Mouse (Mus musculus) thymus, postnatal 36 days (tissue): Measurements from ENCODE around the gene A730049H05Rik.

Source experiments
- DNase-seq, 2 experiments: peaks; one replicate each; pipeline ENCODE4 v3.0.0; 2022; ENCODE audit warnings: mixed read lengths in 2 of 2

Gene A730049H05Rik

DNA sequence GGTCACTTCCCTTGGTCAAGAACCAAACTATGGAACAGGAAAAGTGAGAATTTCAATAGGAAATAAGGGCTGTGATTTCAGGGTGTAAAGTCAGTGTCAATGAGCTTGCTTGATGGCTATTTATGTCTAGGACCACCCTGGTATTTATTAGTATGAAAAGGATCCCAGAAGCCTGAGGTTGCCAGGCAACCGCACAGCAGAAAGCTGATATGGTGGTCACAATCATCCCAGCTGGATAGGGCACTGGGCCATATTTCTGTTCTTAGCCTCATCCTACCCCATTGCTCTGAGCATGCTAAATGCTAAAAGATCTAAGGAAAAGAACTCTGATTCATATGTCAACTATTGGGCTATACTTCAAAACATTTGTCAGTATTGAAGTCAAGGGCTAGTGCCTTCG is 14.8 kb downstream of the A730049H05Rik start:
- no peak for DNase-seq

GRCm38 (mm10) chr6:92842000-92842399 is 25.7 kb downstream of the A730049H05Rik start:
- DNase-seq: no peak

GRCm38 (mm10) chr6:92843474-92843873 is 27.2 kb downstream of the A730049H05Rik start:
- DNase-seq: no peak

- no peak for DNase-seq
Measured at GRCm38 (mm10) chr6:92845898-92846297, 29.6 kb downstream of the A730049H05Rik start.

DNA sequence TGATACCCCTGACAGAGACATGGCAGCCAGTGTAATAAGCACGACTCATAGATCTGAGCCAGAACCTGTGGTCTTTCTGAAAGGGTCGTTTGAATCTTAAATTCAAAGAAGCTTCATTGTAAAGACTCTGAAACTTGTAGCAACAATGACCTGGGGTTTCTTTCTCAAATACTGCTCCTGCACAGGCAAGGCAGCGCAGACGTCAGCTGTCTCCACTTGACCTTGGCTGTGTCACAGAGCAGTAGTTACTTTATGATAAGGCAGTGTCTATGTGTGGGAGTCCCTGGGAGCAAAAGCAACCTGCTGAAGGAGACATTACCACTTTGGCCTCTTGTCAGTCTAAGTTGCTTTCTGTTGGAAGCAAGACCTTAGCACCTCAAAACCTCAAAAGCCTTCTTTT is 30.3 kb downstream of the A730049H05Rik start:
- no peak for DNase-seq

DNA sequence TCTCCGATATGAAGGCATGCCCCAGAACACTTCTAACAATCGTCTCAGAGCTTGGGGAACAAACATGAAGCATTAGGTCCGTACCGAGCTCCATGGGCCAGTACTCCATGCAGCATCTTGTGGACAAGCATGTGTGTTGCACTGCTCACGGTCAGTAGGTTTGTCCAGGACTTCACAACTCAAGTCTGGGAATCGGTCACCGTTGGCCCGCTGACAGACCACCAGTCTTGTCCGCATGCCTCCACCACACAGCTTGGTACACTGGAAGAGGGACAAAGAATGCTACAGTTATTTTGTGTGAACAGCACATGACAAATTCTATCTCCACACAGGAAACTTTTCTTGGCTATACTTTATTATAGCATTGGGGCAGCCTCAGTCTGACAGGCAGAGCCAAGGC is 32.9 kb downstream of the A730049H05Rik start:
- no peak for DNase-seq

GRCm38 (mm10) chr6:92850250-92850649 is 34.0 kb downstream of the A730049H05Rik start:
- no peak for DNase-seq

DNA sequence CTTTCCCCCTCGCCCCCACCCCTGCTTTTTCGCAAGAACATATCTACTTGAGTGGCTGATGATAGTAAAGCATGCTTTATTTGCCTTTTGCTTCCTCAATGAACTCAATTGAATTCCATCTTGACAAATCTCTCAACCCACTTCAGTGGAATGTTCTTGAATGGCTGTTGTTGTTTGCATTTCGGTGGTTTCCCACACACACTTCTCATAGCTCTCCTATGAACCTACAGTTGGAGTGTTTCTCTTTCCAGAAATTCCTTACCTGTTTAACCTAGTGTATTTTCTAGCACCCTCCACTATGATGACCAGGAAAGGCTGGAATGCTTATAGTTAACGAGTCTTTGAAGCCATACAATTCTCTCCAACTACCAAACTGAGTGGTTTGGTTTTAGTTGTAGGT is 38.6 kb downstream of the A730049H05Rik start:
- DNase-seq: no peak

GRCm38 (mm10) chr6:92857761-92858160 is 41.5 kb downstream of the A730049H05Rik start:
- no peak for DNase-seq

- DNase-seq: no peak
Measured at GRCm38 (mm10) chr6:92858721-92859510, 42.6 kb downstream of the A730049H05Rik start.

GRCm38 (mm10) chr6:92860285-92860912 is 44.1 kb downstream of the A730049H05Rik start:
- no peak for DNase-seq

- no peak for DNase-seq
Measured at GRCm38 (mm10) chr6:92862599-92862998, 46.3 kb downstream of the A730049H05Rik start.

DNA sequence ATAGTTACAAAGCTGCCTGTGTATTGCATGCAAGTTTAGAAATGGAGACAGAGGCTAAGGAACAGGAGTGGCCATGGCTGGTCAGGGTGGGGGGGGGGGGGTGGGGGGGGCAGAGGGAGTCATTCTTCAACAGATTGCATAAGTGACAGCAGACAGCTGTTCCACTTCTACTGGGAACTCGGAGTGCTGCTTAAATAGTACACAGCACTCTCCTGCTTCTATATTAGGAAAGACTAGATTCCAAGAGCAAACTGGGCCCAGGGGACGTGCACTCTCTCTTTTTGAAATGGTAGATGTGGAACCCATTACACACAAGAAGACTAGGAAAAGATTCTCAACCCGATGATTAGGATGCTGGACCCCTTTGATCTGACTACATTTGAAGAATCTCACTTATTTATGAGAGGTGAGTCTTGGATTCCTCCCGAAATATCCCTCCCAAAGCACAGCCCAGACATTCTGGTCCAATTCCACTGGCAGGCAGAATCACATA is 52.9 kb downstream of the A730049H05Rik start, which contains the start of gene Gm15737:
Gm15737 (plus strand) TSS at position 269 of the 493 bp plus-strand sequence.
- no peak for DNase-seq

DNA sequence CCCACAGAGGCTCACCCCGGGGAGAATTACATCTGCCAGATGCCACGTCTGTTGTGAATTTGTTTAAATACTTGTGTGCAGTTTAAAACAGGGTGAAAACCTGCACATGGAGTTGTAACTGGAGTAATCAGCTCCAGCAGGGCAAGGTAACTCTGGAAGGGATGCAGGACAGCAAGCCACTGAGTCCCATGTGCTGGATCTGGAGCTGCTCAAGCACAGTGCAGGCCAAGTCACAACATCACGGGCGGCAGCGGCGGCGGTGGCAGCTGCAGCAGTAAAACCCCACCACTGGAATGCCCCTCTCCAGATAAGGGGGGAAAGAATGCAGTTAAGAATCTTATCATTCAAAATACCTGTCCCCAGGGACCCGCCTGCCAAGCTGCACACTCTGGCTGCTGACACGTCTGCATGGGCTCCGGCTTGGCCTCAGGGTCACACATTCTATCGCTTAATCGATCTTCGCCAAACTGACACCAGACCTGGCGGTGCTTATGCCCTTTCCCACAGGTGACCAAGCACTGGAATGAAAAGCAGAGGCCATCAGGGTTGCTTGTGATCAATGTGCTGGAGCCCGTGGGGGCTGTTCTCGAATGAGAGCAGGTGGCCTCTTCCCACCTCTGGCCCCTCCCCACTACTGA is 53.4 kb downstream of the A730049H05Rik start:
- no peak for DNase-seq

DNA sequence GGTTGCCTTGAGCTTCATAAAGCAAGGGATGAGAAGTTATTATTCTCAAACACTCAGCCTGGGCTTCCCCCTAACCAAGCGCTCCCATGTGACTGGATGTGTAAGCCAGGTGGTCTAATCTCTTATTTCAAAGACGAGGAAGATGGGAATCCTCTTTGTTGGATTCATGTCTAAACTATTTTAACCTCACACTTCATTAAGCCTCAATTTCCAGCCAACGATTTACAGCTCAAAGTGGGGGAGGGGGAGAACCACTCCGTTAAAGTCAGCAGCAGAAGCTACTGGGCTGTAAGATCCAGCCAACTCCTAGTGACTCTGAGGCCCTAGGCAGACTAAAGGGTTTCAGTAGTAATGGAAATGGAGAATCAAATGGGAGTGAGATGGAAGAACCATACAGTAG is 55.5 kb downstream of the A730049H05Rik start:
- DNase-seq: no peak

DNA sequence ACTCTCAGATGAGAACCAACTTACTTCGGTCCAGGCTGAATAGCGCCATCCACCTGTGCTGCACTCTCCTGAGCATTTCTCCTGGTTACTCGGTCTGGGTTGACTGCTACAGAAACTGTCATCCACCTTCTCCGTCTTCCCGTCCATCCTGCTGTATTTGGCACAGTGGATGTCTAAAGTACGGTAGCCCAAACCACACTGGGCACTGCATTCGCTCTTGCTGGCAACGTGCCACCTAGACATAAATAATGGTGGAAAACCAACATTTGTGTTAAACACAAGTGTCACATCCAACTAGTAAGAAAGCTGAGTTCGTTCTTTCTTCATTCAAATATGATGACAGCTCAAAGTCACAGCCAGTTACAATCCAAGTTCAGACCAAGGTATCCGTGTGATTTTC is 56.5 kb downstream of the A730049H05Rik start:
- DNase-seq: no peak

- DNase-seq: no peak
Measured at GRCm38 (mm10) chr6:92874854-92875253, 58.6 kb downstream of the A730049H05Rik start.

- DNase-seq: no peak
Measured at GRCm38 (mm10) chr6:92875340-92875739, 59.1 kb downstream of the A730049H05Rik start.

GRCm38 (mm10) chr6:92876121-92876520 is 59.8 kb downstream of the A730049H05Rik start:
- no peak for DNase-seq

DNA sequence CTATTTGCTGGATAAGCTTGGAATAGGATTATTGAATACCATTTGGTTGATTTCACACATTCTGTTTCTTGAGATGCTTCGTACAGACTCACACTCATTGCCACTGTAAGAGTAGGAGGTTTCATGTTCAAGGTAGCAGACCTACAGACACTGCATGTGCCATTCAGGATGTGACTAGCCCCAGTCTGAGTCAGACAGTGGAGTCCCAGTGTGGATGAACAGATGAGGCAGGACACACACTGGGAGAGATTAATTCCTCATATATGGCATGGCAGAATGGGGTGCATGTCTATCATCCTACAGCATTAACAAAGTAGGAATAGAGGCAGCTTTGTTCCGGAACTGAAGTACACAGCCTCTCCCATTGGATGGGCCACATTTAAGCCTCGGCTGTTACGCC is 61.0 kb downstream of the A730049H05Rik start:
- no peak for DNase-seq

- DNase-seq: no peak
Measured at GRCm38 (mm10) chr6:92878771-92879170, 62.5 kb downstream of the A730049H05Rik start.

DNA sequence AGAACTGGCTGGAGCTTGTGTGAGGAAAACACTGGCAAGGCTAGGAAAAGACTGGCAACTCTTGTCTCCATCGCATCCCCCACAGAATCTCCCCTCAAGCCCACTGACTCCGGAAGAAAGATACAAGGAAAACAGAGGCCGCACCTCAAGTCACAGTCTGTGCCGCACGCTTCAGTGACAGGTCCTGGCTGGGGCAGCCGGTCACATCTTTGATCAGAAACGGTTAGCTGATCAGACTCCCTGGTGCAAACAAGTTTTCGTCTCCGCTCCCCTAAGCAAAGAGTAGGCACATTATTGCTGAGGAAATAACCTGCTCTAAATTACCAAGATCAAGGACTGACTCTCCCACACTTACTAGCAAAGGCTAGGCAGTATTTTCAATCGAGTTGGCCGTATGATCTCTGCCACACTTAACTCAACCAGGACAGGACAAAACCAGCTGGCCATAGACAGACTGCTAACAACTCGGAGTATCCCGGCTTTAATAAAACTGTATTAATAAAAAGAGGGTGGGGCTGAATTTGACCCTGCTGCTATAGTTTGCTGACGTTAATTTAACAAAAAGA is 63.5 kb downstream of the A730049H05Rik start:
- no peak for DNase-seq

- no peak for DNase-seq
Measured at GRCm38 (mm10) chr6:92882446-92882845, 66.2 kb downstream of the A730049H05Rik start.
